Mouse (Mus musculus) heart, postnatal 0 days (tissue): Measurements from ENCODE around the gene Colec11. TPM values are rescaled to one million over a fixed set of nuclear protein-coding genes. Genes with fewer than 3 reads are reported as not detected.

Source experiments
- ATAC-seq: fragments of 200-750 bp; cut with Nextera tagmentation; 2 replicates; pipeline ENCODE4 v1.8.0; 2017; ENCODE audit warnings: low read depth, moderate number of reproducible peaks, moderate library complexity; ENCODE audit not compliant: insufficient read depth
- DNase-seq: peaks from one replicate; pipeline ENCODE4 v3.0.0-alpha.2; 2016; ENCODE audit warnings: low spot score
- H3K27ac ChIP-seq: fragments of 300-500 bp; sonication (generic); 2 replicates; pipeline ENCODE4 v1.5.1; 2014; ENCODE audit warnings: low read depth, mild to moderate bottlenecking
- H3K27me3 ChIP-seq: fragments of 300-500 bp; sonication (generic); 2 replicates; pipeline ENCODE4 v1.6.1; 2014; ENCODE audit warnings: low read length, mixed read lengths; ENCODE audit not compliant: control insufficient read depth, insufficient read depth
- H3K36me3 ChIP-seq: fragments of 300-500 bp; sonication (generic); replicated peaks from 2 replicates; pipeline ENCODE4 v1.6.1; 2014; ENCODE audit warnings: low read length, mixed read lengths; ENCODE audit not compliant: control insufficient read depth, insufficient read depth
- H3K4me1 ChIP-seq: fragments of 300-500 bp; sonication (generic); 2 replicates; pipeline ENCODE4 v1.6.1; 2014; ENCODE audit warnings: antibody characterized with exemption; ENCODE audit not compliant: control insufficient read depth, insufficient read depth
- H3K4me2 ChIP-seq: fragments of 300-500 bp; sonication (generic); 2 replicates; pipeline ENCODE4 v1.6.1; 2014; ENCODE audit warnings: low read depth, mild to moderate bottlenecking, low read length, moderate library complexity
- H3K4me3 ChIP-seq: fragments of 300-500 bp; sonication (generic); 2 replicates; pipeline ENCODE4 v1.5.1; 2014; ENCODE audit warnings: low read depth, low read length
- H3K9ac ChIP-seq: fragments of 300-500 bp; sonication (generic); replicated peaks from 2 replicates; pipeline ENCODE4 v1.6.1; 2014; ENCODE audit warnings: low read depth, low read length, mixed read lengths
- H3K9me3 ChIP-seq: fragments of 300-500 bp; sonication (generic); replicated peaks from 2 replicates; pipeline ENCODE4 v1.6.1; 2016; ENCODE audit warnings: low read length; ENCODE audit not compliant: control insufficient read depth
- CTCF ChIP-seq: IDR thresholded peaks from 2 replicates; pipeline ENCODE4 v1.5.1; 2016; ENCODE audit warnings: antibody characterized with exemption, control low read depth, low read depth
- EP300 ChIP-seq: IDR thresholded peaks from 2 replicates; pipeline ENCODE4 v1.6.1; 2016; ENCODE audit warnings: antibody characterized with exemption, low read depth
- WGBS: fragments of 180-500 bp; shearing (Covaris S2); extraction: QIAGEN DNeasy Blood & Tissue Kit; methylation state at CpG from one replicate; pipeline ENCODE4 v1.1.7; 2014; 5-methylcytosine and 5-hydroxymethylcytosine counted together
- polyA plus RNA-seq: library from polyadenylated mRNA; unstranded; fragments of >200 nt; fragmentation: Nextera tagmentation; extraction: Ambion mirVana; gene quantifications from 2 replicates; pipeline ENCODE4 v1.2.1, GENCODE M21; 2015
- total RNA-seq: library from RNA; depleted of rRNA; stranded (reverse); fragments of >200 nt; gene quantifications from 2 replicates; pipeline ENCODE4 v1.2.3, GENCODE M21; 2014; ENCODE audit warnings: low replicate concordance

Gene Colec11
- total and polyA plus RNA-seq, 2 experiments from 2014 or later, result 18.4 to 28.1 TPM

- Histone ChIP-seq H3K4me1 (peaks cover 5% of the 10 kb centered on the region; the same call in 1 of the 2 replicates), H3K27me3 (no peaks in the 10 kb centered on the region), H3K4me3 (no peak overlapping the region), H3K4me2 (no peak overlapping the region), H3K27ac (no peak overlapping the region), H3K36me3 (peaks cover 41% of the 10 kb centered on the region), H3K9me3 (no peaks in the 10 kb centered on the region), H3K9ac (no peak overlapping the region)
- DNase-seq (no peak), ATAC-seq (no peak)
- 68% methylated on average over 4 of the region's 4 CpGs for whole genome bisulfite sequencing
- TF ChIP-seq CTCF (no peak), EP300 (no peak)
Measured at GRCm38 (mm10) chr12:28627092-28627491, 3.9 kb upstream of the Colec11 start.

GRCm38 (mm10) chr12:28625407-28625806 lies 2.2 kb upstream of the Colec11 start:
- H3K36me3 ChIP-seq, result peaks cover 24% of the 10 kb centered on the region
- DNase-seq (no peak), ATAC-seq (no peak; the same call in 1 of the 2 replicates)
- H3K9ac ChIP-seq, result no peak overlapping the region
- H3K27me3 ChIP-seq, result no peaks in the 10 kb centered on the region
- H3K4me1 ChIP-seq, result peaks cover 10% of the 10 kb centered on the region
- 51% methylated on average over 7 of the region's 7 CpGs for WGBS
- TF ChIP-seq EP300 (no peak), CTCF (no peak)
- H3K4me3 ChIP-seq, result no peak overlapping the region
- H3K27ac ChIP-seq, result no peak overlapping the region
- no peak overlapping the region for H3K4me2 ChIP-seq
- no peaks in the 10 kb centered on the region for H3K9me3 ChIP-seq

GRCm38 (mm10) chr12:28624251-28624650 lies 1.1 kb upstream of the Colec11 start:
- H3K36me3 ChIP-seq, result peaks cover 13% of the 10 kb centered on the region
- H3K9me3 ChIP-seq, result no peaks in the 10 kb centered on the region
- 76% methylated on average over 2 of the region's 2 CpGs for WGBS
- no peak overlapping the region for H3K27ac ChIP-seq
- H3K4me3 ChIP-seq, result no peak overlapping the region
- DNase-seq, result no peak
- no peaks in the 10 kb centered on the region for H3K27me3 ChIP-seq
- no peak overlapping the region for H3K9ac ChIP-seq
- no peak overlapping the region for H3K4me2 ChIP-seq
- ATAC-seq, result no peak
- TF ChIP-seq CTCF, result no peak
- no peak for TF ChIP-seq EP300
- peaks cover 10% of the 10 kb centered on the region for H3K4me1 ChIP-seq

- Histone ChIP-seq H3K9me3 (no peaks in the 10 kb centered on the region), H3K4me3 (no peak overlapping the region), H3K4me2 (peak overlapping the region; percentile 6), H3K27ac (peak overlapping the region; percentile 40; the same call in 1 of the 2 replicates), H3K4me1 (peaks cover 10% of the 10 kb centered on the region), H3K36me3 (no peaks in the 10 kb centered on the region), H3K9ac (no peak overlapping the region), H3K27me3 (no peaks in the 10 kb centered on the region)
- no peak for DNase-seq
- ATAC-seq, result no peak
- WGBS, result 67% methylated on average over 1 of the region's 1 CpGs
- no peak for TF ChIP-seq EP300
- TF ChIP-seq CTCF, result no peak
Measured at GRCm38 (mm10) chr12:28622641-28623040, 536 bp downstream of the Colec11 start.

- DNase-seq, result no peak
- Histone ChIP-seq H3K27me3 (no peaks in the 10 kb centered on the region), H3K4me2 (peak overlapping the region; percentile 44), H3K9me3 (no peaks in the 10 kb centered on the region), H3K27ac (0 out of 2 replicates have a peak overlapping the region, but pooled peaks have one; percentile 41), H3K9ac (no peak overlapping the region; the same call in 1 of the 2 replicates), H3K4me3 (no peak overlapping the region), H3K36me3 (no peaks in the 10 kb centered on the region), H3K4me1 (peaks cover 10% of the 10 kb centered on the region)
- TF ChIP-seq EP300, result no peak
- no peak for TF ChIP-seq CTCF
- ATAC-seq, result no peak
- WGBS, result 25% methylated on average over 5 of the region's 5 CpGs
Measured at GRCm38 (mm10) chr12:28622167-28622532, 1.0 kb downstream of the Colec11 start.
